Mouse (Mus musculus) liver (tissue): ENCODE data around the gene Nsa2.

ENCODE experiments used
- DNase-seq: peaks from one replicate; pipeline ENCODE4 v3.0.0-alpha.2; 2020; ENCODE audit warnings: mixed read lengths

The Nsa2 gene

DNA sequence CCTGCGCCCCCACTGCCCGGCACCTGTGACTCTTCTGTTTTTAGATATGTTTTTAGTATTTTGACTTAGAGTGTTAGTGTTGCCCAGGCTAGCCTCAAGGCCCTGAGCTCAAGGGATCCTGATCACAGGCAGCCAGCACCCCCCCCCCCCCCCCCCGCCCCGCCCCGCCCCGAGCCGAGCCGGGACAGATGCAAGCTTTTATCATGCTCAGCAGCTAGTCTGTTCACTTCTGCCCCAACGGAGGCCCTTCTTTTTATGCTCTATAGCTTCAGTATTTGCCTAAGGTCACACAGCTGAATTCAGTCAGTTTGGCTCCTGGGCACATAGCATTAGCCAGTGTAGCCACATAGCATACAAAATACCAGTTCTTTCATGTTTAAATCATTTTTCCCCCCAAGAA lies 51.4 kb downstream of the Nsa2 start:
- DNase-seq: peak; percentile 86

DNA sequence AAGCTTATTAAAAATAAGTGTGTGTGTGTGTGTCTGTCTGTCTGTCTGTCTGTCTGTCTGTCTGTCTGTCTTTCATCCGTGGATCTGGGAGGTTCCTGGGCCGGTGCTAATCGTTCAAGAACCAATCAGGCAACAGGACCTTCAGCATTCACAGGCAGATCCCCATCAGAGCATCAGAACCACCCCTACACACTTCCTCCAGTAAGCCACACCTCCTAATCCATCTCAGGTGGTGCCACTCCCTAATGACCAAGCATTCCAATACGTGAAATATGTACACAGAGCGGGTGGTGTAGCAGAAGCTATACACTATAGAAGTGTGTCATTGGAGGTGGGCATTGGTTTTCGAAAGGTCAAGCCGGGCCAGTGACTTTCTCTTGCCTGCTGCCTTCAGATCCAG lies 55.3 kb downstream of the Nsa2 start:
- peak; percentile 36 for DNase-seq

- DNase-seq: no peak
Measured at GRCm38 (mm10) chr13:97080615-97081014, 57.1 kb downstream of the Nsa2 start.

GRCm38 (mm10) chr13:97080201-97080600 lies 57.5 kb downstream of the Nsa2 start:
- no peak for DNase-seq
